Mouse (Mus musculus): ENCODE measurements around the gene Rbm7. TPM values are rescaled to one million over a fixed set of nuclear protein-coding genes. Genes with fewer than 3 reads are reported as not detected.

Rbm7 gene
- polyA plus RNA-seq, 1 experiment from 2014 or later = 110 TPM

DNA sequence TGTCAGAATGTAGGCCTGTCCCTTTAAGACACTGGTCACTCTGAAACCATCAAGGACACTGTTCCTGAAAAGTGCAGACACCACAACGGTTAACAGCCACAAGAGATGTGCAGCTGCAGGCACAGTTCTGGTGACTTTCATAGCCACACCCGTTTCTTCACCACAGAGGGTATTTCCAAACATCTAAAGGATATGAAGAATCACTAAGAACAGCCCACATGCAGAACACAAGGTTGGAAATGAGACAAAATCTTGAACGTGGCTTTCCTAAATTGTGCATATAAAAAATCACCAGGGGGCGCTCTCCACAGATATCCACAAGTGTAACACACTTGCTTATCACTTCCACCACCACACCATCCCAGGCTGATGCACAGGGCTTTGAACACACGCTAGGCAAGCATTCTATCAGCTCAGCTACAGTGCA, 47.3 kb downstream of the Rbm7 start:
- H3K9me3 ChIP-seq (ENCODE audit: control insufficient read depth, low read length) = no peaks in the 10 kb centered on the region
- no peak overlapping the region for H3K27ac ChIP-seq (ENCODE audit: low read length)
- no peak for ATAC-seq
- H3K9ac ChIP-seq (ENCODE audit: low read depth, low read length) = no peak overlapping the region
- no peaks in the 10 kb centered on the region for H3K36me3 ChIP-seq (ENCODE audit: control insufficient read depth, insufficient read depth, low read length)
- 38% methylated on average over 5 of the region's 5 CpGs for WGBS
- H3K4me1 ChIP-seq (ENCODE audit: control insufficient read depth, insufficient read depth, low read length) = no peaks in the 10 kb centered on the region
- no peak overlapping the region for H3K4me3 ChIP-seq (ENCODE audit: low read length)
- H3K27me3 ChIP-seq (replicated peaks; ENCODE audit: control insufficient read depth, insufficient read depth, low read length) = no peaks in the 10 kb centered on the region
- H3K4me2 ChIP-seq (ENCODE audit: low read depth, low read length) = no peak overlapping the region

GRCm38 (mm10) chr9:48444821-48445220, 50.3 kb downstream of the Rbm7 start:
- H3K9me3 ChIP-seq (ENCODE audit: control insufficient read depth, low read length) = no peaks in the 10 kb centered on the region
- H3K36me3 ChIP-seq (ENCODE audit: control insufficient read depth, insufficient read depth, low read length) = no peaks in the 10 kb centered on the region
- no peaks in the 10 kb centered on the region for H3K4me1 ChIP-seq (ENCODE audit: control insufficient read depth, insufficient read depth, low read length)
- H3K4me3 ChIP-seq (ENCODE audit: low read length) = no peak overlapping the region
- H3K4me2 ChIP-seq (ENCODE audit: low read depth, low read length) = no peak overlapping the region
- H3K27me3 ChIP-seq (replicated peaks; ENCODE audit: control insufficient read depth, insufficient read depth, low read length) = no peaks in the 10 kb centered on the region
- no peak overlapping the region for H3K9ac ChIP-seq (ENCODE audit: low read depth, low read length)
- H3K27ac ChIP-seq (ENCODE audit: low read length) = no peak overlapping the region
- ATAC-seq = no peak
- WGBS = 80% methylated on average over 2 of the region's 2 CpGs

DNA sequence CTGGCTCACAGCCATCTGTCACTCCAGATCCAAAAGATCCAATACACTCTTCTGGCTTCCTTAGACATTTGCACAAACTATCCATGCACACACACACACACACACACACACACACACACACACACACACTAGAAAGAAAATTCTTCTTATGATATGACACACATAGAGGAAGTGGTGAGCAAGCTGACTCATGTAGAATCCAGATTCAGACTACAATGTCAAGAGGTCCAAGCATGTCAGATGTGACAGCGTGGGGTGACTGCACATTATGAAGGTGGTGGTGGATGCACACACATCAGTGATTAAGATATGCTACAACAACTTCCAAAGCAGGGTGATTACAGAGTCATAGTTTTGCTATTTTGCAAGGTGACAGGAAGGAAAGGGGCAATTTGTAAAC, 51.2 kb downstream of the Rbm7 start:
- 79% methylated on average over 1 of the region's 1 CpGs for WGBS
- no peak for ATAC-seq
- Histone ChIP-seq H3K4me1 (ENCODE audit: control insufficient read depth, insufficient read depth, low read length) (no peaks in the 10 kb centered on the region), H3K27me3 (replicated peaks; ENCODE audit: control insufficient read depth, insufficient read depth, low read length) (no peaks in the 10 kb centered on the region), H3K9ac (ENCODE audit: low read depth, low read length) (no peak overlapping the region), H3K4me2 (ENCODE audit: low read depth, low read length) (no peak overlapping the region), H3K36me3 (ENCODE audit: control insufficient read depth, insufficient read depth, low read length) (no peaks in the 10 kb centered on the region), H3K27ac (ENCODE audit: low read length) (no peak overlapping the region), H3K9me3 (ENCODE audit: control insufficient read depth, low read length) (no peaks in the 10 kb centered on the region), H3K4me3 (ENCODE audit: low read length) (no peak overlapping the region)

Small RNAs within 50 kb of the gene (microRNA-seq; reads per million reads assigned to microRNA genes)
- gene Gm23653 = not detected

Other genes starting within 250 kb of the Rbm7 start
- gene Nxpe2, start 141.8 kb downstream of the Rbm7 start, polyA plus RNA-seq (2015; fragmentation: Nextera tagmentation; extraction: Ambion mirVana) = 1.7 and 3.8 TPM in 2 replicates
- 97.9 and 108 TPM in 2 replicates for gene Rexo2, start 14.7 kb downstream of the Rbm7 start, polyA plus RNA-seq (2015; fragmentation: Nextera tagmentation; extraction: Ambion mirVana)
- gene Gm5617, start 143 bp upstream of the Rbm7 start, polyA plus RNA-seq (2015; fragmentation: Nextera tagmentation; extraction: Ambion mirVana) = 30.0 and 32.1 TPM in 2 replicates
- 2.9 and 4.0 TPM in 2 replicates for gene Nnmt, start 109.9 kb upstream of the Rbm7 start, polyA plus RNA-seq (2015; fragmentation: Nextera tagmentation; extraction: Ambion mirVana)

All from intestine, embryonic 16.5 days (tissue).